Mouse (Mus musculus) midbrain, embryonic 11.5 days (tissue): ENCODE data around the gene Mrpl58. TPM values are rescaled to one million over a fixed set of nuclear protein-coding genes. Genes with fewer than 3 reads are reported as not detected.
A peak's percentile ranks its signal among the peaks of the same experiment; 100 is the strongest.

Experiments used
- ATAC-seq: fragments of 200-750 bp; cut with Nextera tagmentation; 2 replicates; pipeline ENCODE4 v1.8.0; 2017; ENCODE audit warnings: moderate TSS enrichment, moderate library complexity; ENCODE audit not compliant: low FRiP score
- DNase-seq: peaks from one replicate; pipeline ENCODE4 v3.0.0; 2015; ENCODE audit warnings: low spot score; ENCODE audit errors: missing footprints
- H3K27ac ChIP-seq: fragments of 300-500 bp; sonication (generic); 2 replicates; pipeline ENCODE4 v1.5.1; 2014; ENCODE audit warnings: low read depth, low read length
- H3K27me3 ChIP-seq: fragments of 300-500 bp; sonication (generic); 2 replicates; pipeline ENCODE4 v1.6.1; 2014; ENCODE audit warnings: mild to moderate bottlenecking, low read length, moderate library complexity, mixed read lengths; ENCODE audit not compliant: control insufficient read depth, insufficient read depth
- H3K36me3 ChIP-seq: fragments of 300-500 bp; sonication (generic); 2 replicates; pipeline ENCODE4 v1.6.1; 2014; ENCODE audit warnings: mild to moderate bottlenecking, low read length, moderate library complexity, mixed read lengths; ENCODE audit not compliant: control insufficient read depth, insufficient read depth
- H3K4me1 ChIP-seq: fragments of 300-500 bp; sonication (generic); 2 replicates; pipeline ENCODE4 v1.6.1; 2014; ENCODE audit warnings: low read length; ENCODE audit not compliant: control insufficient read depth, insufficient read depth
- H3K4me2 ChIP-seq: fragments of 300-500 bp; sonication (generic); 2 replicates; pipeline ENCODE4 v1.6.1; 2014; ENCODE audit warnings: mild to moderate bottlenecking, moderate library complexity
- H3K4me3 ChIP-seq: fragments of 300-500 bp; sonication (generic); 2 replicates; pipeline ENCODE4 v1.5.1; 2014; ENCODE audit warnings: low read depth, low read length
- H3K9ac ChIP-seq: fragments of 300-500 bp; sonication (generic); 2 replicates; pipeline ENCODE4 v1.6.1; 2014; ENCODE audit warnings: low read length
- H3K9me3 ChIP-seq: fragments of 300-500 bp; sonication (generic); 2 replicates; pipeline ENCODE4 v1.6.1; 2016; ENCODE audit warnings: low read length; ENCODE audit not compliant: control insufficient read depth
- WGBS: fragments of 180-500 bp; shearing (Covaris S2); extraction: QIAGEN DNeasy Blood & Tissue Kit; methylation state at CpG from one replicate; pipeline ENCODE4 v1.1.7; 2014; 5-methylcytosine and 5-hydroxymethylcytosine counted together
- polyA plus RNA-seq: library from polyadenylated mRNA; unstranded; fragments of >200 nt; fragmentation: Nextera tagmentation; extraction: Ambion mirVana; gene quantifications from 2 replicates; pipeline ENCODE4 v1.2.1, GENCODE M21; 2014

Mrpl58 gene
- polyA plus RNA-seq, 1 experiment from 2014 or later: 268 TPM

DNA sequence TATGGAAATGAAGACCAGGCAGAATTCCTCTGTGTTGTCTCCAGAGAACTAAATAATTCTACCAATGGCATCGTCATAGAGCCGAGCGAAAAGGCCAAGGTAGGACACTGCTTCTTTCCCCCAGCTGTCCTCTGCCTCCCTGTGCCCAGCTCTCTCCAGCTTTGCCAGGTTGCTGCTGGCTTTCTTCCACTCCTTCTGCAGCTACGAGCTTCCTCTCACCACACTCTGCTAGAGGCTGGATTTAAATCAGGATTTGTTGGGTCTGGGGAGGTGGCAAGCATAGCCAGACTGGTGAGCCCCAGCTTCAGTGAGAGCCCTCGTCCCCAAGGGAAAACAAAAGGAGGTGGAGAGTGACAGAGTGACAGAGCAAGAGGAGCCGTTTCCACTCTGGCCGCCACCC, 25.8 kb downstream of the Mrpl58 start:
- H3K27ac ChIP-seq: no peak overlapping the region
- peaks cover 13% of the 10 kb centered on the region for H3K36me3 ChIP-seq
- H3K9ac ChIP-seq: no peak overlapping the region
- peaks cover 6% of the 10 kb centered on the region for H3K4me1 ChIP-seq
- H3K27me3 ChIP-seq: no peaks in the 10 kb centered on the region
- DNase-seq (no peak), ATAC-seq (no peak)
- no peak overlapping the region for H3K4me3 ChIP-seq
- H3K4me2 ChIP-seq: no peak overlapping the region
- no peaks in the 10 kb centered on the region for H3K9me3 ChIP-seq
- WGBS: 81% methylated on average over 7 of the region's 7 CpGs

DNA sequence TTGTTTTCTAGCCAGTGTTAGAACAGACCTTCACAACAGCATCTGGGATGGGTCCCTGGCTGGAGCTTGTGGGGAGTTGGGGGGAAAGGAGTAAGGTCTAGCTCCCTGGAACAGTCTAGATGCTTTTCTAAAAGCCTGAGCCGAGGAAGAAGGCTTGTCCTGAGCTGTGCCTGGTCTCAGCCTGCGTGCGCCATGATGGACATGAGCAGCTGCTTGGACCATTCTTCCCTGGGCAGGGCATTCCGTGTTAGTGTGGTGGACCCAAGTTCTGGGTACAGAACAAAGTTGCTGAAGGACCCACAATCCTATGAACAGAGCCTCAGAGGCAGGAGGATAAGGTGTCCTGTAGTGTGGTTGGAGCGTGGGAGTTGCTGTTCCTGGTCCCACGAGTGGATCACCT, 27.0 kb downstream of the Mrpl58 start:
- Histone ChIP-seq H3K9ac (no peak overlapping the region), H3K27me3 (no peaks in the 10 kb centered on the region), H3K4me2 (no peak overlapping the region), H3K36me3 (peaks cover 8% of the 10 kb centered on the region; the same call in 1 of the 2 replicates), H3K4me3 (no peak overlapping the region), H3K27ac (no peak overlapping the region), H3K9me3 (no peaks in the 10 kb centered on the region), H3K4me1 (peaks cover 8% of the 10 kb centered on the region)
- ATAC-seq: no peak
- 93% methylated on average over 6 of the region's 6 CpGs for WGBS
- no peak for DNase-seq

DNA sequence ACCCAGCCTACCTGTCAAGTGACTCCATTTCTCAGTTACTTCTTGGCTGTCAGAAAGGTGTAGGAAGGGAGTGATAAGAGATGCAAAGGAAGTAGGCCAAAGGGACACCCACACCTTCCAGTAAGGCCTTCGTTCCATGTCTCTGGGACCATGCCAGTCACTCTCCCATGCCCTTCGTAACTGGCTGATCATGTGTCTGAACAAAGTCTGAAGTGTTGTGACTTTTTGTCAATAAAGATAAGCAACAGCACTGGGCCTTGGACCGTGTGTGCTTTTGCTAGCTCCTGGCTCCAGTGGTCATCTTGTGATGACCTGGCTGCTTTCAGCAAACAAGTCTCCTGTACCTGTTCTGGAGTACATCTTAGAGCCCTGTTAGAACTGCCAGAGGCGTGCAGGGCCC, 29.3 kb downstream of the Mrpl58 start:
- ATAC-seq (no peak), DNase-seq (no peak)
- H3K4me1 ChIP-seq: peaks cover 13% of the 10 kb centered on the region
- no peaks in the 10 kb centered on the region for H3K9me3 ChIP-seq
- peaks cover 5% of the 10 kb centered on the region; the same call in 1 of the 2 replicates for H3K36me3 ChIP-seq
- WGBS: 84% methylated on average over 4 of the region's 4 CpGs
- no peak overlapping the region for H3K4me2 ChIP-seq
- H3K9ac ChIP-seq: no peak overlapping the region
- H3K27me3 ChIP-seq: no peaks in the 10 kb centered on the region
- no peak overlapping the region for H3K27ac ChIP-seq
- no peak overlapping the region for H3K4me3 ChIP-seq

DNA sequence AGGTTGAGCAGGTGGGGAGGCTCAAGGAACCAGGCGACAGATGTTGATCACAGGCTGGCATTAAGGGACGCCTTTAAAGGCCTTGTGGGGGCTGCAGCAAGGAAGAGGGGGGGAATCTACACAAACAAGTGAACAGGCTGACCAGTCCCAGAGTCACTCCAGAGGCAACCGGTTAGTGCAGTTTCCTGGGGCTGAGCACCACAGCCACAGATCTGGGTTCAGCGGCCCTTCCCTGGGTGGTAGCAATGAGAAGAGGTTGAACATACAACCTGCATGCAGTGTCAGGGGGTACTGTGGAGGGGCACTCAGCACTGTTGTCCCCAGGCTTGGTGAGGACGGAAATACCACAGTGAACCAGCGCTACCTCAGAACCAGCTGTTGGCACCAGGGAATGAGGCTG, 29.8 kb downstream of the Mrpl58 start:
- WGBS: 85% methylated on average over 6 of the region's 6 CpGs
- Histone ChIP-seq H3K9ac (no peak overlapping the region), H3K4me1 (peaks cover 10% of the 10 kb centered on the region), H3K27me3 (no peaks in the 10 kb centered on the region), H3K4me2 (no peak overlapping the region), H3K36me3 (peaks cover 5% of the 10 kb centered on the region; the same call in 1 of the 2 replicates), H3K27ac (no peak overlapping the region), H3K4me3 (no peak overlapping the region), H3K9me3 (no peaks in the 10 kb centered on the region)
- no peak for DNase-seq
- no peak for ATAC-seq

DNA sequence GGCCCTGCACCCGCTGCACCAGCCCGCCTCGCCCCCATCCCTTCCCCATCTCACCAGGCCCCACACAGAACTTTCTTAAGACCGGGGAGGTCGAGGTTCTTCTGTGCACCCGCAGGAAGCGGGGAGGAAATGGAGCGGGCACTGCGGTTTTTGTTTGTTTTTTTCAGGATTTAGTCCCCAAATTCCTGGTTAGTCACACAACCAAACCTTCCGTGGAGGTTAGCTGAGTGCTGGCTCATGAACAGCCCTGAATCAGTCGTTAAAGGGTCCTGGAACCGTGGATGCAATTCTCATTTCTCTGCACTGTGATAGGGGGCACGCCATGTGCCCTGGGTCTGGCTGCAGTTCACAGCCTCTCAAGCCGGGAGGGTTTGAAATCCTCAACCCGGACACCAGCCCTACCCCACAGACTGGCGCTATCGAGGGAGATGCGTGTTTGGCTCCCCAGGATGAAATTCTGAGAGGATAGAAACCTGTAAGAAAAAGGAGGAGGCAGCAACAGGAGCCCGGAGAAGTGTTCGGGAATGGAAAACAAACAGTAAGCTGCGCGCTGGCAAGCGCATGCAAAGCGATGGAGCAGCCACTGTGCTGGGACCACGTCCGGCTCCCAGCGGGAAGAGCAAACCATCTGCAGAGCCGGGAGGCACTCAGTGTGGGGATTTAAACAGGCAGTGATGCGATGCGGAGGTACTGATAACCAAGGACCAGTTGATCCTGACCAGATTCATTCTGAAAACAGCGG, 32.2 kb downstream of the Mrpl58 start:
- Histone ChIP-seq H3K4me3 (peak overlapping the region; percentile 24), H3K27me3 (no peaks in the 10 kb centered on the region), H3K9ac (peak overlapping the region; percentile 59), H3K9me3 (no peaks in the 10 kb centered on the region), H3K4me1 (peaks cover 10% of the 10 kb centered on the region), H3K27ac (no peak overlapping the region), H3K36me3 (no peaks in the 10 kb centered on the region; the same call in 1 of the 2 replicates), H3K4me2 (peak overlapping the region; percentile 55)
- DNase-seq: peak; percentile 95
- WGBS: 5% methylated on average over 31 of the region's 31 CpGs
- ATAC-seq: peak; percentile 67

DNA sequence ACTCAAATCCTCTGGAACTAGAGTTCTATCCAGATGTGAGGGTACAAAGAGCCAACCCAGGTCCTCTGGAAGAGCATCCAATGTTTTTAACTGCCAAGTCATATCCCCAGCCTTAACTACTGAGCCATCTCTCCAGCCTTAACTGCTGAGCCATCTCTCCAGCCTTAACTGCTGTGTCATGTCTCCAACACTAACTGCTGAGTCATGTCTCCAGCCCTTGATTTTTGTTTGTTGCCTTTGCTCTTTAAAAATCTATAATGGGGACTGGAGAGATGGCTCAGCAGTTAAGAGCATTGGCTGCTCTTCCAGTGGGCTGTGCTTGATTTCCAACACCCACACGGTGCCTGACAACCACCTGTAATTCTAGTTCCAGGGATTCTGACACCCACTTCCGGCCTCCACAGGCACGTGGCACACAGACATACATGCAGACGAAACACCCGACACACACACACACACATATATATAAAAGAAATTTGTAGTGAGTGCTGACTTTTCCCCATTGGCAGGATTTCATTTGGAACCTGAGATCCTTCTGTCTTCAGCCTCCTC, 34.1 kb downstream of the Mrpl58 start:
- Histone ChIP-seq H3K9ac (no peak overlapping the region), H3K9me3 (no peaks in the 10 kb centered on the region), H3K4me3 (no peak overlapping the region), H3K36me3 (no peaks in the 10 kb centered on the region; the same call in 1 of the 2 replicates), H3K4me1 (peaks cover 10% of the 10 kb centered on the region), H3K4me2 (no peak overlapping the region), H3K27ac (no peak overlapping the region), H3K27me3 (no peaks in the 10 kb centered on the region)
- 89% methylated on average over 5 of the region's 5 CpGs for WGBS
- no peak for DNase-seq
- ATAC-seq: no peak

DNA sequence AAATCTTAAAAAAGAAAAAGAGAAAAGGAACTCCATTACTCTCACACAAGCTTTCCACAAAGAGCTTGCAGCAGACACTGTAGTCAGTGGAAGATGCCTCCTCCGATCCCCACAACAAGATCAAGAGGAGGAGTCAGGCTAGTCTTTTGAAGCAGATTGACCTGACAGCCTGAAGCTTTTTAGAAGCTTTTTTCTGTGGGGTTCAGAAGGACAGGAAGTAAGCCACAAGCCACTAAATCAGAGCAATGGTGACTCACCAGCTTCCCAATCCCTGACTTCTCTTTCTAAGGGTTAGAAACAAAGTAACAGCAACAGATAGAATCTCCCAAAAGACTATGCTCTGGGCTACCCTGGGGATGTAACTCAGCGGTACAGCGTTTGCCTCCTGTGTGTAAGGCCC, 35.8 kb downstream of the Mrpl58 start:
- DNase-seq: no peak
- no peak overlapping the region for H3K4me2 ChIP-seq
- WGBS: 90% methylated on average over 3 of the region's 3 CpGs
- no peaks in the 10 kb centered on the region for H3K36me3 ChIP-seq
- ATAC-seq: no peak
- peaks cover 10% of the 10 kb centered on the region for H3K4me1 ChIP-seq
- no peak overlapping the region for H3K27ac ChIP-seq
- H3K9me3 ChIP-seq: no peaks in the 10 kb centered on the region
- H3K9ac ChIP-seq: no peak overlapping the region
- H3K27me3 ChIP-seq: no peaks in the 10 kb centered on the region
- no peak overlapping the region for H3K4me3 ChIP-seq

DNA sequence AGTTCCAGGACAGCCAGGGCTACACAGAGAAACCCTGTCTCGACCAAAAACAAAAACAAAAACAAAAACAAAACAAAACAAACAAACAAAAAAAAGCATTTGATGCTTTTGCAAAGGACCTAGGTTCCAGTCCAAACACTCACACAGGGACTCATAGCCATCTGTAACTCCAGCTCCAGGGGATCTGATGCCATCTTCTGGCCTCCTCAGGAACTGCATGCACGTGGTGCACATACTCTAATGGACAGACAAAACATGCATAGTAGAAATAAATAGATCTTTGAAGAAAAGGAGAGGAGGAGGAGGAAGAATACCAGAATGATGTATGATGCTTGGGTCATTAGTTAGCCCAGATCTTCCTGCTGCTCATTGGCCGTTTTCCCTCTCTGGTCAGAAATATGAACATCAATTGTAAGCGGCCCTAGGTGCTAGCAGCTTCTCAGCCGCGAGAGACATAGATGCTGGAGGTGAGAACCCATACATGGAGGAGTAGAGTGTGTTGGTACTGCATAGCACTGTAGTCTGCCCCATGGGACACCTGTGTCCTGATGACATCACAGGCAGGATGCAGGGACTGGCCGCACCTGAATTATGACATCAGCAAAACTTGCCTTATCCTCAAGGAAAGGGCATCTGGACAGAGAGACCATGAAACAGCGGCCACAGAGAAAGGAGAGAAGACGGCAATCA, 36.5 kb downstream of the Mrpl58 start, which contains the start of gene Trim80:
TSS of gene Trim80 (plus strand) at position 640 of the 690 bp plus-strand sequence.
- peaks cover 10% of the 10 kb centered on the region for H3K4me1 ChIP-seq
- no peak within 1 kb of the TSS for H3K9ac ChIP-seq
- no peaks in the 10 kb centered on the region for H3K36me3 ChIP-seq
- H3K4me2 ChIP-seq: no peak within 1 kb of the TSS
- no peaks in the 10 kb centered on the region for H3K9me3 ChIP-seq
- no peak within 1 kb of the TSS for H3K27ac ChIP-seq
- ATAC-seq (no peak), DNase-seq (no peak)
- H3K4me3 ChIP-seq: no peak within 1 kb of the TSS
- WGBS: 88% methylated on average over 9 of the region's 9 CpGs
- no peaks in the 10 kb centered on the region for H3K27me3 ChIP-seq

DNA sequence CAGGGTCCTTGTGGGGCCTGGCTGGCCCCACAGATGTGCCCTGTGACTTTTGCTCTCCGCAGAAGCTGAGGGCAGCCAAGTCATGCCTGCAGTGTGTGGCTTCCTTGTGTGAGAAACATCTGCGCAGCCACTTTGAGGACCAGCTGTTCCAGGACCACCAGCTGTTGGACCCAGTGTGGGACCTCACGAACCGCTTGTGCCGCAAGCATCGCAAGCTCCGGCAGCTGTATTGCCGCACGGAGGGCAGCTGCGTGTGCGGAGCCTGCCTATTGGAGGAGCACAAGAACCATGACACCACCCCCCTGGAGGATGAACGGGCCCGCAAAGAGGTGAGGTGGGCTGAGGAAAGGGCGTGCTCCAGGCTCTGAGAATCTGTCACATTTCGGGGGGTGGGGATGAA, 37.9 kb downstream of the Mrpl58 start:
- H3K27me3 ChIP-seq: no peaks in the 10 kb centered on the region
- no peaks in the 10 kb centered on the region for H3K36me3 ChIP-seq
- no peak overlapping the region for H3K9ac ChIP-seq
- H3K9me3 ChIP-seq: no peaks in the 10 kb centered on the region
- no peaks in the 10 kb centered on the region for H3K4me1 ChIP-seq
- no peak overlapping the region for H3K27ac ChIP-seq
- H3K4me3 ChIP-seq: no peak overlapping the region
- DNase-seq (peak; percentile 82), ATAC-seq (no peak)
- H3K4me2 ChIP-seq: no peak overlapping the region
- WGBS: 58% methylated on average over 15 of the region's 15 CpGs
